Mouse (Mus musculus) right cerebral cortex, postnatal 36 days (tissue): Measurements from ENCODE around the gene Adra2c.

Source experiments
- DNase-seq, 2 experiments: peaks; one replicate each; pipeline ENCODE4 v3.0.0; 2022; ENCODE audit warnings: low spot score in 2 of 2, mixed read lengths in 1 of 2

Gene Adra2c

DNA sequence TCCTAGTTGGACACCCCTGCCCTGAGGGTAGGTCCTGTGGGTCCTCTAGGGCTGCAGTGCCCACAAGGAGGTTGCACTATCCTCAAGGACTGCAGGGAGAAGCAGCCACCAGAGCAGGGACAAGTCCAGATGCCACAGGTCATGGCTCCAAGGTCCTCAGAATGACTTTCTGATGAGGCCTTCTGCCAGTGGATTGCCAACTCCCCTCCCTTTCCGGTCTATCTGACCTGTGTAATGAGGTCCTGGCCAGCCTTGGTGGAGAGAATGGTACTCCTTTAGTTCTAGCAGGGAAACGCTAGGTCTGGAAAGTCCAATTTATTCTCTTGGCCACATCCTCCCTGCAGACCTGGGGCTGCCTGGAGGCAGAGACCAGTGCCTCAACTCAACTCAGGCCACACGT lies at the start of gene Adra2c:
Adra2c (plus strand) TSS at position 301 of the 400 bp plus-strand sequence.
- no peak for DNase-seq

DNA sequence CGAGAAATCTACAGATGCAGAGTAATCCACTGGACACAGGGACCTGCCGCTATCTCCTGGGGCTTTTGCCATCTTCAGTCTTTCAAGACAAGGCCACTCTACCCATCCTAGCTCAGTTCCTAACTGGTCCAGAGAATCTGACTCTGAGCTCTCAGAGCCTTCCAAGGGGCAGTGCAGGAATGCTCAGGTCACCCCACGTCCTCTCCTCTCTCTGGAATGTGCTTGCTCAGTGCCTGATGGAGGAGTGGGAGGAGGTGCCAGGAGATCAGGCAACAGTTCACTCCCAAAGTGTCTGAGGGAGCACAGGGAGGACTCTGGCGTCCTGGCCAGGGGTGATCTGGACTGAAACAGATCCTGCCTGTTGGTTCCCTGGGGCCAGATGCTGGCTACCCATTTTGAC lies 45.0 kb upstream of the Adra2c start:
- DNase-seq, result no peak

DNA sequence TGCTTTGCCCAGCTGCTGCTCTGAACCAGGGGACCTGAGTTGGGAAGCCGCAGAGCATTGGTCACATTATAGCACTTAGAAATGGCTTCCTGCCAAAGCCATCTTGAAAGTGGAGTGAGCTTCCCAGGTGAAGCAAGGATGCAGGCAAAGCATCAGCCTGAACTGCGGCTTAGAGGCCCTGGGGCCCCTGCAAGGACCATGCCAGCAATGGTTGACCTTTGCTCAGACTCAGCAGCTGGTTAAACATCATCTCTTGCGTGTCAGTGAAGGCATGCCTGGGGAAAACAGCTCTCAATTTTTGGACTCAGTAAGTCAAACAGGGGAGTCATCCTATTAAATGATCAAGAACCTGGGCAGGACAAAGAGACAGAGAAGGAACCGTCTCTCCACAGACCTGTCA lies 40.4 kb upstream of the Adra2c start:
- DNase-seq, result no peak

DNA sequence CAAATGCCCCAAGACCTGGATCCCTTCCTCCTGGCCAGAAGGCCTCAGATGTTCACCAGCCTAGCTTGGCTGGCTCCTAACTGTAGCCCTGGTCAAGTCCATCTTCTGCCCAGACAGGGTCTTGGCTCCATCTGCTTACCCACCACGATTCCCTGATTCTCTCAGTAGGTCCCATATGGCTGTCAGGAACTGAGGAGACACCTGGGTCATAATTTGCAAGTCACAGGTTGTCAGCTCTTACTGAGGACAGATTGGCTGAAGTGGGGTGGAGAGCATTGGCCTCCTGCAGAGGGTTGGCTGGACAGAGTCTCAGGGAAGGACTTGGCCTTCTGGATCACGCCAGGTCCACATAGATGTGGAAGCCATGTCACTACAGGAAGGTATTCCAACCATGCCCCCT lies 39.5 kb upstream of the Adra2c start:
- no peak for DNase-seq

DNA sequence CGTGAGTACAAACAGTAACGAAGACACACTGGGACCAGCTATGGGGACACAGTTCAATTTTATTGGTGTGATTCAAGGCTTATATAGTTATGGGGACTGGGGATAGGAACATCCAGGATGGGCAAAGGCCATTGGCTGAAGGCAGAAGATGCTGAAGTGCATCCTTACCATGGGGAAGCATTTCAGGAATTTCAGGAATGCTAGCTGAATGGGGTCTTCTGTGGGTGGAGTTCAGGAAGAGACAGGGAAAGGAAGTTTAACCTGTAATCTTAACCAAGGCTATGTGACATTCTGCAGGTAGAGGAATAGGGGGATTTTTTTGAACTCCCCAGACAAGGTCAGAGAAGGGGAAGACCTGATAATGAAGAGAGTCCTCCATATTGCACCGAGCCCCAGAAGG lies 36.6 kb upstream of the Adra2c start:
- DNase-seq, result no peak

DNA sequence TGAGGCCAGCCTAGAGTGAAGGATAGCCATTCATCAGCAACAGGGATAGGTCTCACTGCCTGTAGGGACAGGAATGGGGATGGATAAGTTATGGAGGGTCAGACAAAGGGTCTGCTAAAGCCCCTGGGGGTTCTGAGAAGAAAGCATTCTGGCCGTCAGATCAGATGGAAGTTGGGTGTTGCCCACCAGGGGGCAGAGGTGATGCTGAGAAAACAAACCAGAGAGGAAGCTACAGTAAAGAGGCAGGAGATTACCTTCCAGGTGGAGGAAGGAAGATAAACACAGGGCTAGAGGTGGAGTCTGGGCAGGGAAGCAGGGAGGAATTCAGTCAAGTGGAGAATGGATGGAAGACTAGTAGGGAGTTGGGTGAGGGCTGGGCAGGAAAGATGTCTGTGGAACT lies 33.9 kb upstream of the Adra2c start:
- no peak for DNase-seq

DNA sequence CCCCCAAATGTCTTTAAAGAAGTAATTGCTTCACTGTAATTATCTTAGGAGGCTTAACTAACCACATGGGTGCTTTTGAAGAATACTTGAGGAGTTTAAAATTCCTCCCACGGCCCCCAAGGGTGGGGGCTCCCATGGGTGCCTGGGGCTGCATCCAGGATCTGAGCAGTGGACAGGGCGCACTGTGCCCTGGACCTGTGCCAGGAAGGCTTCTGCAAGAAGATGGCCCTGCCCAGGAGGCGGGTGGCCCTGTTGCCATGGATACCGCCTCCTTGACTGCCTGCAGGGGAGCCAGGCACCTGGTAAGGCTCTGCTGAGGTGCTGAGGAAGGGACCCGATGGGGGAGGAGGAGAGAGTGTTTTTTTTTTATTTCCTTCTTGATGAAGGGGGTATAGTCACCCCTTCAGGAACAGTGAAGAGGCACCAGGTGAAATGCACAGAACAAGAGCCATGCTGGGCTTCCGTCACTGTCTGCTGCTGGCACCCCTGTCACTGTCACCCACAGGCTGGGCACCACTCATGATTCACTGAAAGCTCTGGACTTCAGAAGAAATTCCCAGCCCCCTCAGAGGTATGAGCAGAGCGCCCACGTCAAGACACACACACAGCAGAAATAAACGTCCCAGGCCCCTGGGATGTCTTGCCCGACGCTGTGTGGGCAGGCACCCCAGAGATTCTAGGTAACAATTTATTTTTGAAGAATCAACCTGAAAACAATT lies 32.4 kb upstream of the Adra2c start:
- DNase-seq, result peak; percentile 50 to 56

DNA sequence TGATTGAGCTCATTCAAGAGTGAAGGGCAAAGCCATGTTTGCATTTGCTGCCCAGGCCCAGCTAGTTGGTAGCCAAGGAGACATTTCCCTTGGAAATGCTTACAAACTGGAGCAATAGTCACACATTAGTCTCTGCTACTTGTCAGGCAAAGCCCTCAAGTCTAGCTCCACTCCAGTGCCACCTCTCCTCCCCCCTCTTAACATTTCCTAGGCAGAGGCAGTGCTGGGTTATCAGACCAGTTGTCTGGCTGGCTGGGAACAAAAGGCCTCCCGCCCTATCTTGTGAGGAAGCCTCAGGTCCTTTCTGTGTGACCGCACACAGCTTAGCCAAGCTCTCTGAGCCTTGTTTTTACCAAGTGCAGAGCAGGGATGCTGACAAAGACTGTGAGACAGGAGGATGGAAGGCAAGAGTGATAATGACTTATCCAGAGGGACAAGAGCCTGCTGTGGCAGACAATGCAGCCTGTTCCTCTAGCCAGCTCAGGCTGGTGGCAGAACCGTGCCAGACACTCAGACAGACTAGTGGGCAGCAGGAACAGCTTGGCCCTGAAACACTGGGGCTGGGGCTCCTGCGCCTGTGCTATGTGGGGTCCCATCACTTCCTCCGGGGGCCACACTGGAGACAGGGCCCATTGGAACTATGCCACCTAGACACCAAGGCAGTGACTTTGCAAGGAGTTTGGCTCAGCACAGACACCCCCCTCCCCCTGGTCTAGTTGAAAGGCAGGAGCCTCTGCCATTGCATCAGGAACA lies 23.0 kb upstream of the Adra2c start:
- no peak for DNase-seq

DNA sequence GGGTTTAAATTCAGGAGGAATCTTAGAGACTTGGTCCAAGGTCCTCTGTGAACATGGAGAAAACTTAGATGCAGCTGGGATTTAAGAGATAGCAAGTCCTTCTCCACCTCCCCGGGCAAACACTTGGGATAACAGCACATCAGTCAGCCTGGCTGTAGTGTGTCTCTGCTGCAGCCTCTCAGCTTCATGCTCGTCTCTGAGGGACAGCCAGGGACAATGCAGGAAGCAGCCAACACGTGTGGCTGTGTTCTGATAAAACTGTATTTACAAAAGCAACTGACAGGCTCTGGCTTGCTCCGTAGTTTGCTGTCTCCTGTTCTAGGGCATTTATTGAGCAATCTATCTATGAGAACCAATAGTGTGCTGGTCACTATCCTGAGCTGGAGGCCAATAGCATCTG lies 14.4 kb upstream of the Adra2c start:
- DNase-seq, result no peak

DNA sequence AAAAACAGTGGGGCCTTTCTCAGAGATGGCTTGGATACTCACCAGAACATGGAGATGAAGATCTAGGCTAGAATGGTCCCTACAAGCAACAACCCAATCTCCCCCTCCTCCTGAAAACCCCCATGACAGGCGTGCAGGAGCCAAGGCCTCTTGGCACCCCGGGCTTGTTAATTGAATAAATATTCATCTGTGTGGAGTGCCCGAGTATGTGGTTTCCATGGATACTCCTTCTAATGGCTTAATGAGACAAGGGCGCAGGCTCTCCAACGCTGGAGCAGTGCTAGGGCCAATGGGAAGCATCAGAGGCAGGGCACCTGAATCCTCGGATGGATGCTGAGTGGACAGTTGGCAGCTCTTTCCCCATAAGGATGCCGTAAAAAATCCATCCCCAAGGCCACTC lies 10.6 kb upstream of the Adra2c start:
- DNase-seq, result no peak

DNA sequence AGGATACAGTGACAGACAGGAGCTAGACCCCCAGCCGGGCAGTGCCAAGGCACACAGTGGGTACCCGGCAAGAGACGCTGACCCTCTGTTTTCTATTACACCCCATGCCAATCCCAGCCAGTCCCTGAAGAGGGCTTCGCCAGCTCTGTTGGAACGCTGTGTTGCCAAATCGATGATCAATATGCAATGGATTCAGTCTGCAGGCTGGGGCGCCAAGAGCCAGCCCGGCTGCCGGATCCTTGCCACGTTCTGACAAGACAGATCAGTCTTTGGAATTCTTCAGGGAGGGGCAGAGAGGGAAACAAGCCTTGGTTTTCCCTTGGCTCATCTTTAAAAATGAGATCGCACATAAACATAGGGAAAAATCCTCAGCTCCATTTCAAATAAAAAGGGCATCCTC lies 2.8 kb upstream of the Adra2c start:
- DNase-seq, result no peak

DNA sequence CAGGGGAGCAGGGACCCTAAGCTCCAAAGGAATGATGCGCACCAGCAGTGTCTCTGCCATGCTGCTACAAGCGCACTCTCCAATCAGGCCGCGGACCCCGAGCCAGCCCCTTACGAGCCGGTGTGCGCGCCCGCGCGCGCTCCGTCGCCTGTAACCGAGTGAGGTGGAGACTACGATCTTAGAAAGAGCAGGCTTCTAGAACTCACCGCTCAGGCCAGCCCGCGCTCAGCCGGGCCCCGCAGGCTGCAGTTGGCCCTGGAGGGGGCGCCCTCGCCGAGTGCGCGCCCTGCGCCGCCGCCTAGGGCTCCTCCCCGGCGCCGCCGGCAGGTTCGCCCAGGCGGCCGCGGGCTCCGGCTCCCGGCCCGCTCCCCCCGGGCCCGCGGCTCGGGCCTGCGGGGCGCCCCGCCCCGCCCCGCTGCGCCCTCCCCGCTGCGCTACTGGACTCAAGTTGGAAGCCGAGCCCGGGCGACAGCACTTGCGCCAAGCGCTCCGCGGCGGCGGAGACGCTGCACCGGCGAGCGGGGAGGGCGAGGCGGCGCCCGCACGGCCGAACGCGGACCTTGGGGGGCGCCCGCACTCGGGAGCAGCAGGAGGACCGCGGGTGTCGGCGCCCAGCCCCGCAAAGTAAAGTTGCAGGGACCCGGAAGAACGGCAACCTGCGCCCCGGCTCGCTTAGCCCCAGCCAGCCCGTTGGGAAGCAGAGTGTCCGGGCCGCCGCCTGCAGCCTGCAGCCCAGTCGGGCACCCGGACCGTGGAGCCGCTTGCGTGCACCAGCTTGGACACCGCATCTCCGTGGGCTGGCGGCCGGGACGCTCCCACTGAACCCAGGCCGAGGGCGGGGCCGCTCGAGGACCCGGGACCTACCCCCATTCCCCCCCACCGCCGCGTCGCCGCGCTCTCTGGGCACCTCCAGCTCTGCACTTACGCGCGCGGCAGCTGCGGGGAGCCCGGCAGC lies 899 bp downstream of the Adra2c start:
- peak; percentile 43 to 51 for DNase-seq

DNA sequence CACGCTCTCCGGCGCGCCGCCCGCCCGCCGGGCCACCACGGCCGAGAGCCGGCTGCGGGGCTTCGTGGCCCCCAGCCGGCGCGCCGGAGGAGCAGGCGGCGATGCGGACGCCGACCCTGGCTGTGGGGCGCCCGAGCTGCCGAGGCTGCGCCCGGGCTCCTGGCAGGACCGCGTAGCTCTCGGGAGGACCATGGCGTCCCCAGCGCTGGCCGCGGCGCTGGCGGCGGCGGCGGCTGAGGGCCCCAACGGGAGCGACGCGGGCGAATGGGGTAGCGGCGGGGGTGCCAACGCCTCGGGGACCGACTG lies 1.5 kb downstream of the Adra2c start:
- DNase-seq, result no peak

DNA sequence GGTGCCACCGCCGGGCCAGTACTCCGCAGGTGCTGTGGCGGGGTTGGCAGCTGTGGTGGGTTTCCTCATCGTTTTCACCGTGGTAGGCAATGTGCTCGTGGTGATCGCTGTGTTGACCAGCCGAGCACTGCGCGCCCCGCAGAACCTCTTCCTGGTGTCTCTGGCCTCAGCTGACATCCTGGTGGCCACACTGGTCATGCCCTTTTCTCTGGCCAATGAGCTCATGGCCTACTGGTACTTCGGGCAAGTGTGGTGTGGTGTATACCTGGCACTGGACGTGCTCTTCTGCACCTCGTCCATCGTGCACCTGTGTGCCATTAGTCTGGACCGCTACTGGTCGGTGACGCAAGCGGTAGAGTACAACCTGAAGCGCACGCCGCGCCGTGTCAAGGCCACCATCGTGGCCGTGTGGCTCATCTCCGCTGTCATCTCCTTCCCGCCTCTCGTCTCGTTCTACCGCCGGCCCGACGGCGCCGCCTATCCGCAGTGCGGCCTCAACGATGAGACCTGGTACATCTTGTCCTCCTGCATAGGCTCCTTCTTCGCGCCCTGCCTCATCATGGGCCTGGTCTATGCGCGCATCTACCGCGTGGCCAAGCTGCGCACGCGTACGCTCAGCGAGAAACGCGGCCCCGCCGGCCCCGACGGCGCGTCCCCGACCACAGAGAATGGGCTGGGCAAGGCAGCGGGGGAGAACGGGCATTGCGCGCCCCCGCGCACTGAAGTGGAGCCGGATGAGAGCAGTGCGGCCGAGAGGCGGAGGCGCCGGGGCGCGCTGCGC lies 2.1 kb downstream of the Adra2c start:
- DNase-seq, result peak; percentile 30 to 50

DNA sequence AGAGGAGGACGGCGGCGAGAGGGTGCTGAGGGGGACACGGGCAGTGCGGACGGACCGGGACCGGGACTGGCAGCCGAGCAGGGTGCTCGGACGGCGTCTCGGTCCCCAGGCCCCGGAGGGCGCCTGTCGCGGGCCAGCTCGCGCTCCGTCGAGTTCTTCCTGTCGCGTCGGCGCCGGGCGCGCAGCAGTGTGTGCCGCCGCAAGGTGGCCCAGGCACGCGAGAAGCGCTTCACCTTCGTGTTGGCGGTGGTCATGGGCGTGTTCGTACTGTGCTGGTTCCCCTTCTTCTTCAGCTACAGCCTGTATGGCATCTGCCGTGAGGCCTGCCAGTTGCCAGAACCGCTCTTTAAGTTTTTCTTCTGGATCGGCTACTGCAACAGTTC lies 2.7 kb downstream of the Adra2c start:
- DNase-seq, result no peak

DNA sequence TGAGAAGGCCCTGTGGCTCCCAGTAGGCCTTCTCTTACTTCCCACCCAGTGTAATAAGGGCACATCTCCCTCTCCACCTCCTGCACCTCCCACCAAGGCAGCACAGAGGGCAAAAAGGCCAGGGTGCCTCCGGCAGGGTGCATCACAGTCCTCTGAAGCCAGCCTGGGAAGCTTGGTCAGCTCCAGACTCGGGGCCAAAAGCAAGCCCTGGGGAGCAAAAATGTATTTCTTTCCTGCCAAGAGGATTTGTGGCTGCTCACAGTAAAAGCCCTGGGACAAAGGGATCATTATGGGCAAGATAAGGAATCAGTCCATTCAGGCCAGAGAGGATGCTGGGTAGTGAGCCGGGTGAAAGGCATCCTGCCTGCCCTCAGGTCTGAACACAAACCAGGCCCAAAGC lies 7.2 kb downstream of the Adra2c start:
- no peak for DNase-seq

DNA sequence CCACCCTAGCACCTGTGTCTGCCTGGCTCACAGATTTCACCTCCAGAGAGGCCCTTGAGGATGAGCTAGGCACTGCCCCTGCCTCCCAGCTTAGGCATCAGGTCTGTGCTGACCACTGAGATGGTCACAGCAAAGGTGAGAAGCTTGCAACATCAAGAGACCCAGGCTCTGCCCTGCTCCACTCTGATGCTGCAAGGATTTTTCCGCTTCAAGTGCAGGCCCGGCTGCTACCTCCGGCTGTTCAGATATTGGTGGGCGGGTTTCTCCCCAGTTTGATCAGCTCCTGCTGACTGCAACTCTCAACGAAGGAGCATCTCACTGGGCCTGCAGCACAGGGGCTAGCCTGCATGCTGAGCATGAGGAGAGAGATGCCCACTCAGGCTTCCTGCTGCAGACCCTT lies 8.1 kb downstream of the Adra2c start:
- no peak for DNase-seq

DNA sequence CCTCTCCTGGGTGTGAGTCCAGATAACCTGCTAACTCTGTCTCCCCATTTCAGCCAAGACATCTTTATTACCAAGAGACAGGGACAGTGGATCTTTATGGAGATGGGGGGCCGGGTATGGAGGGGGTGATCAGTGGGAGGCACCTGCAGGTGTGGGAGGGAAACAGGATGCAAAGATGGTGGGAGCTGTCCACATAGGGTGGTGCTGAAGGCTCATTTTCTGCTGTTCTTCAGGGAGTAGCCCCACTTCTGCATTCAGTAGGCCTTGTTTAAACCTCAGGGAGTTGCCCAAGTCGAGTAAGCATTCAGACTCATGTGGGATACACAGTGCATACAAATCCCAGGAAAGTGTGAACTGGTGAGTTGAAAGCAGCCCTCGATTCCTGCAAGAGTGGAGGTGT lies 21.5 kb downstream of the Adra2c start:
- DNase-seq, result no peak

DNA sequence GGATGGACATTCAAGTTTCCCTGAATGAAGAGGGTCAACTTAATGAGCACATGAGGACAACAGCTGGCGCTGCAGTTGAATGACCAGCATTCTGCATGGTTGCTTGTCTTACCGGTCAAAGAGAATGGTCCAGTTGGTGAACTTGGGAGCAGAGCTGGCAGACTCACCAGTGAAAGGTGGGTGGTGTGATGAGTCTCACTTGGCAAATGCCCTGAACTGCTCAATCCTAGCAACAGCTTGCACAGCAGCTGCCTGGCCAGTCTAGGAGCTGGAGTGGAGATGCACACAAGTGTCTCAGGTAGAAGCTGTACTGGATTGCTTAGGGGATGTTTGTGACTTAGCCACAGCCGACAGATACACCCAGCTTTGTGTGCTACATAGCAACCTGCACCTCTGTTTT lies 26.1 kb downstream of the Adra2c start:
- DNase-seq, result no peak

DNA sequence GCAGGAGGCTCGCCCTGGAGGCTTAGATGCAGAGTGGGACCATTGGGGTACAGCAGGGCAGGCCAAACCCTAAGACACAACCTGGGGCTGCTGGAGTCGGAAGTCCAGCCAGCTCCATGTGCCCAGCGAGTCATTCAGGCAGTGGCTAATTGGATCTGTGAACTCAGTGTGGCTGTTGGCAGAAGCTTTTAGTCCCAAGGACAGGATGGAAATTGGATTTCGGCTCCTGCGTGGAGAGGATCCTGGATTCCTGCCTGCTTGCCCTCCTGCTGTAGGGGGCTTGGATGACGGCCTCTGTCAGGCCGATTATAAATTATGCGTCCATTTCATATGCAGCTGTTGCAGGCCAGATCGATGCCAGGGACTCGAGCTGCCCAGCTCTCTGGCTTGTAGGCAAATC lies 27.2 kb downstream of the Adra2c start:
- DNase-seq, result no peak

DNA sequence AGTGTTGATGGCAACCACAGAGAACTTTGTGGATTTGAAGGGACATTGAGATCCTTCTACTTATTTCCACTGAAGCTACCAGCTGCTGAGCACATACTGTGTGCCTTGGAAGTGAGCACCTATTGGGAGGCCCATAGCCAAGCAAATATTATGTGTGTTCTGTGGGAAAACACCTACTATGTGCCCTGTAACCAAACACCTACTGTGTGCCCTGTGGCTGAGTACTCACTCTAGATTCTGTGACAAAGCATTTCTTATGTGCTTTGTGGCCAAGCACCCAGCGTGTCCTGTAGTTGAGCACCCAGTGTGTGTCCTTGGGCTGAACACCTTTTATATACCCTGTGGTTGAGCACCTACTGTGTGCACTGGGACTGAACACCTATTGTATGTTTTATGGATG lies 28.6 kb downstream of the Adra2c start:
- no peak for DNase-seq

DNA sequence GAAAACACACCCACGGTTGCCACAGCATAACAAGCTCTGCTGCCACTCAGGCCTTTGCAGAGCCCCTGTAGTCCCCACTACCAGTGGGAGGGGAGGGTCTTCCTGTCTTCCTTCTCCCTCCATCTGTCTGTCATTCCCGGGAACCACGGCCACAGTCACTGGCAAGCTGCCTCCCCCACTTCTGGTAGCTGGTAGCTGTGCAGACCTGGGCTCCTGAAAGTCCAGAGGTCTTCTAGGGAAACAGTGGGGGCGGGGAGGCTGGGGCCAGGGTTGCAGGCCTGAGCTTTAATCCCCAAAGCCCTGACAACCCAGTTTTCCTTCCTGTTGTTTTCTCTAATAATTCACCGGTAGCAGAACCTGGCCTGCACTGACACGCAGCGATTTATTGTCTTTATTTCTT lies 31.7 kb downstream of the Adra2c start:
- no peak for DNase-seq
